Mouse (Mus musculus): ENCODE measurements around the gene Dock11.

Gene Dock11

GRCm38 (mm10) chrX:35888087-35888895, at the start of gene Dock11:
Gene Dock11 (plus strand): TSS chrX:35888832.
- DNase-seq (ENCODE audit: low spot score): peak; percentile 64

GRCm38 (mm10) chrX:35879703-35880102, 8.9 kb upstream of the Dock11 start:
- no peak for DNase-seq (ENCODE audit: low spot score)

- peak; percentile 44 for DNase-seq (ENCODE audit: low spot score)
Observed at GRCm38 (mm10) chrX:35888945-35889799, 540 bp downstream of the Dock11 start.

GRCm38 (mm10) chrX:35889800-35890106, 1.1 kb downstream of the Dock11 start:
- DNase-seq (ENCODE audit: low spot score): no peak

- DNase-seq (ENCODE audit: low spot score): no peak
Observed at GRCm38 (mm10) chrX:35891534-35892125, 3.0 kb downstream of the Dock11 start.

GRCm38 (mm10) chrX:35892377-35892776, 3.7 kb downstream of the Dock11 start:
- no peak for DNase-seq (ENCODE audit: low spot score)

GRCm38 (mm10) chrX:35897648-35898500, 9.2 kb downstream of the Dock11 start:
- DNase-seq (ENCODE audit: low spot score): no peak

- DNase-seq (ENCODE audit: low spot score): no peak
Observed at GRCm38 (mm10) chrX:35898501-35898766, 9.8 kb downstream of the Dock11 start.

GRCm38 (mm10) chrX:35904352-35904751, 15.7 kb downstream of the Dock11 start:
- DNase-seq (ENCODE audit: low spot score): no peak

GRCm38 (mm10) chrX:35906696-35907330, 18.2 kb downstream of the Dock11 start:
- no peak for DNase-seq (ENCODE audit: low spot score)

- DNase-seq (ENCODE audit: low spot score): no peak
Observed at GRCm38 (mm10) chrX:35919558-35919957, 30.9 kb downstream of the Dock11 start.

- no peak for DNase-seq (ENCODE audit: low spot score)
Observed at GRCm38 (mm10) chrX:35920096-35920607, 31.5 kb downstream of the Dock11 start.

GRCm38 (mm10) chrX:35921922-35922321, 33.3 kb downstream of the Dock11 start:
- DNase-seq (ENCODE audit: low spot score): no peak

GRCm38 (mm10) chrX:35924705-35925264, 36.2 kb downstream of the Dock11 start:
- no peak for DNase-seq (ENCODE audit: low spot score)

- no peak for DNase-seq (ENCODE audit: low spot score)
Observed at GRCm38 (mm10) chrX:35930094-35930933, 41.7 kb downstream of the Dock11 start.

- no peak for DNase-seq (ENCODE audit: low spot score)
Observed at GRCm38 (mm10) chrX:35930934-35931406, 42.3 kb downstream of the Dock11 start.

- DNase-seq (ENCODE audit: low spot score): no peak
Observed at GRCm38 (mm10) chrX:35931945-35932344, 43.3 kb downstream of the Dock11 start.

GRCm38 (mm10) chrX:35932952-35933351, 44.3 kb downstream of the Dock11 start:
- DNase-seq (ENCODE audit: low spot score): no peak

- no peak for DNase-seq (ENCODE audit: low spot score)
Observed at GRCm38 (mm10) chrX:35938112-35938511, 49.5 kb downstream of the Dock11 start.

GRCm38 (mm10) chrX:35946394-35946793, 57.8 kb downstream of the Dock11 start:
- DNase-seq (ENCODE audit: low spot score): no peak

Data from lung, postnatal 25 days (tissue).